11 mouse cellular contexts compared by ENCODE assay signal in genomic region chr11:20348466-20348865, GRCm38 (mm10).
"Had no signal": no experiment of that assay in that cellular context is flagged by ENCODE, and none has a peak within 500 bp of the region (broad histone marks: within the 10 kb centered on the region; RNA-seq: fewer than 3 reads in every experiment).

No protein-coding gene starts in this region.

- H3K27ac ChIP-seq: kidney, embryonic 15.5 days; liver, embryonic 14.5 days; midbrain, embryonic 13.5 days had no signal

- H3K9me3 ChIP-seq: kidney, embryonic 15.5 days; midbrain, embryonic 13.5 days had no signal

- H3K4me1 ChIP-seq: kidney, embryonic 15.5 days; midbrain, embryonic 13.5 days had no signal

- H3K36me3 ChIP-seq: kidney, embryonic 15.5 days; midbrain, embryonic 13.5 days had no signal

- DNase-seq: kidney, adult 2 months; kidney, postnatal 14 days; liver; lung, adult 18-20 months; lung, postnatal 36 days; right cerebral cortex, postnatal 14 days; thymus, adult 2 months; thymus, postnatal 25 days had no signal

- H3K27me3 ChIP-seq: kidney, embryonic 15.5 days; midbrain, embryonic 13.5 days had no signal

- H3K9ac ChIP-seq: kidney, embryonic 15.5 days; liver, embryonic 14.5 days; midbrain, embryonic 13.5 days had no signal

- H3K4me2 ChIP-seq: kidney, embryonic 15.5 days; midbrain, embryonic 13.5 days had no signal

- H3K4me3 ChIP-seq: kidney, embryonic 15.5 days; midbrain, embryonic 13.5 days had no signal

- ATAC-seq: midbrain, embryonic 13.5 days had no signal
